Mouse (Mus musculus) heart, embryonic 11.5 days (tissue): ENCODE measurements at regions not wholly inside any gene's neighbourhood (a gene's known extent, or its start where the extent isn't known, plus 50 kb on each side); places are given as distances from the start of the nearest gene placed in this dataset.

Source experiments
- ATAC-seq: fragments of 200-750 bp; cut with Nextera tagmentation; replicated peaks from 2 replicates; pipeline ENCODE4 v1.8.0; 2017; ENCODE audit warnings: moderate library complexity; ENCODE audit not compliant: insufficient number of reproducible peaks, low FRiP score, low TSS enrichment
- H3K27ac ChIP-seq: fragments of 300-500 bp; sonication (generic); 2 replicates; pipeline ENCODE4 v1.5.1; 2014; ENCODE audit warnings: mild to moderate bottlenecking, low read depth, low read length
- H3K27me3 ChIP-seq: fragments of 300-500 bp; sonication (generic); 2 replicates; pipeline ENCODE4 v1.6.1; 2014; ENCODE audit warnings: mild to moderate bottlenecking, low read length, mixed read lengths; ENCODE audit not compliant: control insufficient read depth, insufficient read depth
- H3K36me3 ChIP-seq: fragments of 300-500 bp; sonication (generic); 2 replicates; pipeline ENCODE4 v1.6.1; 2014; ENCODE audit warnings: mild to moderate bottlenecking, low read length, moderate library complexity, mixed read lengths; ENCODE audit not compliant: control insufficient read depth, insufficient read depth
- H3K4me1 ChIP-seq: fragments of 300-500 bp; sonication (generic); 2 replicates; pipeline ENCODE4 v1.6.1; 2014; ENCODE audit warnings: low read length; ENCODE audit not compliant: control insufficient read depth, insufficient read depth
- H3K4me2 ChIP-seq: fragments of 300-500 bp; sonication (generic); 2 replicates; pipeline ENCODE4 v1.6.1; 2014; ENCODE audit warnings: mild to moderate bottlenecking, moderate library complexity
- H3K4me3 ChIP-seq: fragments of 300-500 bp; sonication (generic); 2 replicates; pipeline ENCODE4 v1.5.1; 2014; ENCODE audit warnings: low read depth, low read length
- H3K9ac ChIP-seq: fragments of 300-500 bp; sonication (generic); 2 replicates; pipeline ENCODE4 v1.6.1; 2014; ENCODE audit warnings: mild to moderate bottlenecking, low read depth, low read length, moderate library complexity
- H3K9me3 ChIP-seq: fragments of 300-500 bp; sonication (generic); replicated peaks from 2 replicates; pipeline ENCODE4 v1.6.1; 2016; ENCODE audit warnings: low read length; ENCODE audit not compliant: control insufficient read depth
- WGBS: fragments of 180-500 bp; shearing (Covaris S2); extraction: QIAGEN DNeasy Blood & Tissue Kit; methylation state at CpG from one replicate; pipeline ENCODE4 v1.1.7; 2014; ENCODE audit not compliant: insufficient replicate concordance; 5-methylcytosine and 5-hydroxymethylcytosine counted together

DNA sequence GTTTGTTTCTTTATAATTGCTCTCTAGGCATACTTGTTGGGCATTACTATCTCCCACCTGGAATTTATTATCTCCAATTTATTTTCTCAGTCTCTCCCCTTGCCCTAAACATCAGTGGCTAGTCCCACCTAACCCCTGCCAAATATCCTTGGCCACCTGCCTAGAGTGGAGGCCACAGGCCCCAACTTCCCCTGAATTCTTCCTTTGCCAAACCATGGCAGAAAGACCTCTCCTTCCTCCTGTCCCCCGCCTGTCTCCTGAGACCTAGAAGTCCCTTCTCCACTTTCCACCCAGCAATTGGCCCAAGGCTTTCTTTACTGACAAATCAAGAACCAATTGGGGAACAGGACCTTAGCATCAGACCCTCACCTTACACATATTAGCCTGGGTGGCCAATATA is 226.7 kb upstream of the Jade1 start:
- H3K9ac ChIP-seq = no peak overlapping the region
- no peaks in the 10 kb centered on the region for H3K36me3 ChIP-seq
- H3K4me2 ChIP-seq = no peak overlapping the region
- no peaks in the 10 kb centered on the region for H3K27me3 ChIP-seq
- 0 out of 2 replicates have a peak, but pooled peaks cover under 1% of the 10 kb centered on the region for H3K9me3 ChIP-seq
- no peak for ATAC-seq
- H3K27ac ChIP-seq = no peak overlapping the region
- WGBS = 81% methylated on average over 1 of the region's 1 CpGs
- no peak overlapping the region for H3K4me3 ChIP-seq
- no peaks in the 10 kb centered on the region for H3K4me1 ChIP-seq

DNA sequence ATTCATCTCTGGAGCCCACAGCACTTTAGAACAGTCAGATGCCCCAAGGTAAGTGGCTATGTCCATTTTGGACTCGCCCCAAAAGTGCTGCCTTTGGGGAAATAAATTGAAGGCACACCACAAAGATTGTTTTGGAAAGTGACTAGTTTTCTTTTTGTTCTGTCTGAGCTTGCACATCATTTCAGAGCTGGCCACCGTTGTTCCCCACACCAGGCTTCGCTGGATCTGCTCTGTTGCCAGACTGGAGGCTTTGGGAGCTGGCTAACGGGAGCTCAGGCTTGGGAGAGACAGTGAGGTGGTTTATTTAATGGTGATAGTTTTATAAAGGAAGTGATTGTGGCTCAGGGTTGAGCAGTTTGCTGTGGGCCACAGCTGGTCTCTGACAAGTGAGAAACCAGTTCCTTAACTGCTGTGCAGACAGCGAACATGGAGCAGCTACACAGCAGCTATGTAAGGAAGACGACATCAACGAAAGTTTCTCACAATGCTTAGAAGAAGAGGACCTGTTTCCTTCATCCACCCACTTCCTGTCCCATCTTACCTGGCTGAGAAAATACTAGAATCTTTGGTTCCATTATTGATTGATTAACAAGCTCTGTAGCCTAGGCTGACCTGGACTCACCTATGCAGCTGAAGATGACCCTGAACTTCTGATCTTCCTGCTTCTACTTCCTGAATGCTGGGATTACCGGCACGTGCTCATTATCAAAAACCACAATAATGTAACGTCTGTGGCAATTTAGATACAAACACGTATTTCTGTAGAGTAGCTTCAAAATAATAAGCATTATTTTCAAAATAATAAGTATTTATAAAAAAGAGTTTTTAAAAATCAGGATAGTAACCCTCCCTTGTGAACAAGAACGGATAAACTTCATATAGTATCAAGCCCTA is 229.1 kb upstream of the Jade1 start:
- no peak for ATAC-seq

DNA sequence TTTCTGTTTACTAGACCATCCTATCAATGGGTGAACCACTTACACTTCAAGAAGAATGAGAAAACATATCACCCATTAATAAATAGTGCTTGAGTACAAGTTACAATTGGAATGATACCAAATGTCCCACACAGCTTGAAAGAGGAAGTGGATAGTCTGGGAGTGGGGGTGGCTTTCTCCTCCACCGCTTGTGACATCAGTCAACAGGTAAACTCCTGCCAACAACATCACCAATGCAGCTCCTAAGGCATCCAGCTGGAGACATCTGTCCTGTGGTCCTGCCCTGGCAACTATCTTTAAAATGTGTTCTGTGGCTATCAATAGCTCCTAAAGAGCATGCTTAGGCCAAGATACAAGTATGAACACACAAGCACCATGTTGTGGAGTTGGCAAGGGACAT is 233.7 kb upstream of the Jade1 start:
- no peaks in the 10 kb centered on the region for H3K36me3 ChIP-seq
- H3K27ac ChIP-seq = no peak overlapping the region
- 83% methylated on average over 1 of the region's 1 CpGs for WGBS
- no peak overlapping the region for H3K9ac ChIP-seq
- no peak overlapping the region for H3K4me2 ChIP-seq
- H3K27me3 ChIP-seq = no peaks in the 10 kb centered on the region
- no peaks in the 10 kb centered on the region for H3K4me1 ChIP-seq
- no peak overlapping the region for H3K4me3 ChIP-seq
- no peaks in the 10 kb centered on the region for H3K9me3 ChIP-seq
- ATAC-seq = no peak

More for the DNA sequence above, 229.1 kb upstream of the Jade1 start:
- Histone ChIP-seq H3K27ac (no peak overlapping the region), H3K27me3 (no peaks in the 10 kb centered on the region), H3K9me3 (no peaks in the 10 kb centered on the region), H3K36me3 (no peaks in the 10 kb centered on the region), H3K4me3 (no peak overlapping the region), H3K9ac (no peak overlapping the region), H3K4me1 (no peaks in the 10 kb centered on the region), H3K4me2 (no peak overlapping the region)
- whole genome bisulfite sequencing = 71% methylated on average over 12 of the region's 12 CpGs

DNA sequence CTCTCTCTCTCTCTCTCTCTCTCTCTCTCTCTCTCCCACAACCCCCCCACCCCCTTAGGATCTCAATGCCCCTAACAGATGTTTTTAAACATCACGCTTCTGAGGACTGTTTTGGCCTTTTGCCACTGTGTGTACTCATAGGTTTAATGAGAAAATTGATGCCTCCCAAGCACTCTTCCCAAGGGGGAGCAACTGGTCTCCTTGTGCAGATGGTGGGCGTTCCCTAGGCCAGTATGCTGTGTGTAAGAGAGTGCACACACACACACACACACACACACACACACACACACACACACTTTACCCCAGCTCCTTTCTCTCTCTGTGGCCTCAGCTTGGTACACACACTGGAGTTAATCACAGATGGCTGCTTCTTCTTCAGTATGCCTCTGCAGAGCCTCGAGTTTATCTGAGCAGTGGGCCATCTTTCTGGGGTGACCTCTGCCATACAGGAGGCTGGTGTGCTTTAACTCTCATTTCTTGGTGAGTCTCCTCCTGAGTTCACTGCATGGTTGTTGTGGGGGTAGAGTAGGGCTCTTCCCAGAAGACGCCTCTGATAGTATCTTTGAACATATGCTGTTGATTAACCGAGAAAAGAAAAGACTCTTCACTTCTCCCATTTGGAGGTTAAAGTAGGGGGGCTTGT is 236.2 kb upstream of the Jade1 start:
- no peak overlapping the region for H3K4me2 ChIP-seq
- no peaks in the 10 kb centered on the region for H3K4me1 ChIP-seq
- no peak for ATAC-seq
- H3K9me3 ChIP-seq = no peaks in the 10 kb centered on the region
- WGBS = 51% methylated on average over 5 of the region's 5 CpGs
- H3K9ac ChIP-seq = no peak overlapping the region
- no peaks in the 10 kb centered on the region for H3K27me3 ChIP-seq
- no peaks in the 10 kb centered on the region for H3K36me3 ChIP-seq
- no peak overlapping the region for H3K4me3 ChIP-seq
- H3K27ac ChIP-seq = no peak overlapping the region

DNA sequence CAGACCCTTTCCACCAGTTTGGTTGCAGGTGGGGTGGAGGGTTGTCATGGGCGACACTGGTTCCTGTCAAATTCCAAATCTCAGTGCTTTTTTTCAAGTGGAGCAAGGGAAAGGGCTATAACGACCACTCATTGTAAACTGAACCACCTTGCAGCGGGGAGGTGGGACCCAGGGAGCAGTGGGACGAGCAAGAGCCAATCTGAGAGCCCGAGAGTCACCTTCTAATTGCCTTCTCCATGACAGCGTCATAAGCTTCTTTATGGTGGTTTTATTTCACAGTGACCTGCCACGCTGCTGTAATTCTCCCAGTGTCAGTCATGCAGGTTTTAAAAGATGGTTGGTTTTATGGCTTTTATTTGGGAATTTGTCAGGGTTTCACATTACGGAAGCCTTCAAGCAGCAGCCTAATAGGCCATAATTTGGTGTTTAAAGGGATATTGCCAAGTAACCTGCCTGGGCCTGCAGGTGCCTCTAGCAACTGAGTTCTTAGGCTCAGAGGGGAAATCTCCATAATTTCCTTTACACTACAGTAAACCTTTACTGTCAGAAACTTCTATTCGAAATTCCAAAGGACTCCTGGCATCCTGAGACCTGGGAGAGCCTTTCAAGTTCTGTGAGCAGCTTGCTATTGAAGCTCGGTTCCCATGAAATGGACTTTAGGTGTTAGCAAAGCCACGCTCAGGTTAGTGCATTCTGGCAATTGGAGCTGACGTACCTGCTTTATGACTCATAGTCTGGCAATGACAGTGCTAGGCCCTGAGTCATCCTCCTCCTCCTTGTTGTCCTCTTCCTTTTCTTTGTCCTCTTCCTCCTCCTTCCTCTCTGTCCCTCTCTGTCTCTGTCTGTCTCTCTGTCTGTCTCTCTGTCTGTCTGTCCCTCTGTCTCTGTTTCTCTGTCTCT is 235.6 kb upstream of the Pgrmc2 start:
- H3K36me3 ChIP-seq = no peaks in the 10 kb centered on the region
- H3K9me3 ChIP-seq = no peaks in the 10 kb centered on the region
- ATAC-seq = no peak
- no peak overlapping the region for H3K27ac ChIP-seq
- H3K4me2 ChIP-seq = no peak overlapping the region
- H3K4me1 ChIP-seq = no peaks in the 10 kb centered on the region
- H3K4me3 ChIP-seq = no peak overlapping the region
- WGBS = 68% methylated on average over 12 of the region's 12 CpGs
- H3K27me3 ChIP-seq = no peaks in the 10 kb centered on the region
- H3K9ac ChIP-seq = no peak overlapping the region

DNA sequence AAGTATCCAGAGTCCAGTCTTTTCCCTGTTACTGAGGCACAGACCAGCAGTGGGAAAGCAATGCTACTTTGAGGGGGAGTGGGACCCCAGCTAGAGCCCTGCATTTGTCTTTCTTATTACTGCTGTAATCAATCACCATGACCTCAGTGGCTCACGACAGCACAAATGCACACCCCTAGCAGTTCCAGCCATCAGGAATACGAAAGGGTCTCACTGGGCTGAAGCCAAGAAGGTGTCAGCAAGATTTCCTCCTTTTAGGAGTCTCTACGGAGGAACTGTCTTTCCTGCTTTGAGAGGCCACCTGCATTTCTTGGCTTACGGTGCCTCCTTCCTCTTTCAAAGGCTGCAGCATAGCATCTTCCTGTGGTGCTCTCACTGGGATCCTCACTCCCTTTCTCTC is 234.3 kb upstream of the Pgrmc2 start:
- H3K4me2 ChIP-seq = no peak overlapping the region
- H3K4me3 ChIP-seq = no peak overlapping the region
- ATAC-seq = no peak
- H3K9ac ChIP-seq = no peak overlapping the region
- H3K9me3 ChIP-seq = no peaks in the 10 kb centered on the region
- no peak overlapping the region for H3K27ac ChIP-seq
- no peaks in the 10 kb centered on the region for H3K27me3 ChIP-seq
- H3K4me1 ChIP-seq = no peaks in the 10 kb centered on the region
- H3K36me3 ChIP-seq = no peaks in the 10 kb centered on the region
- 58% methylated on average over 4 of the region's 4 CpGs for WGBS

DNA sequence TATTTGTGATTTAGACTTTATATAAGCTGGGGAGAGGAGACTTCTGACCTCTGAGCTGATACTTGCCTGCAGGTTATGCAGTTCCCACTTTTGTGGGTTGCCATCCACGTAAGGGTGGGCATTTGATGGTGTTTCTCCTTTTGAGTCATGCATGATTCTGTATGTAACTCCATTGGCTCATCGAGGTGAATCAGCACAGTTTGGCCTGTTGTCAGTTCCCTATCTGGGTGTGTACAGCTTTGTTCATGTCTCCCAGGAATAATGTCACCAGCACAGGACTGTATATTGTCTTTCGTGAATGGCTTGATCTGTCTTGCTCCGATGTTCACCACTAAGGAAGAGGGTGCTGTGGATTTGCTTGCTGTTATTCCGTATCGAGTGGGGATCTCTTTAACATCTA is 229.6 kb upstream of the Pgrmc2 start:
- no peak overlapping the region for H3K9ac ChIP-seq
- no peak overlapping the region for H3K27ac ChIP-seq
- no peak overlapping the region for H3K4me3 ChIP-seq
- WGBS = 84% methylated on average over 6 of the region's 6 CpGs
- no peak for ATAC-seq
- H3K27me3 ChIP-seq = no peaks in the 10 kb centered on the region
- no peaks in the 10 kb centered on the region for H3K36me3 ChIP-seq
- no peaks in the 10 kb centered on the region for H3K4me1 ChIP-seq
- H3K4me2 ChIP-seq = no peak overlapping the region
- H3K9me3 ChIP-seq = no peaks in the 10 kb centered on the region

DNA sequence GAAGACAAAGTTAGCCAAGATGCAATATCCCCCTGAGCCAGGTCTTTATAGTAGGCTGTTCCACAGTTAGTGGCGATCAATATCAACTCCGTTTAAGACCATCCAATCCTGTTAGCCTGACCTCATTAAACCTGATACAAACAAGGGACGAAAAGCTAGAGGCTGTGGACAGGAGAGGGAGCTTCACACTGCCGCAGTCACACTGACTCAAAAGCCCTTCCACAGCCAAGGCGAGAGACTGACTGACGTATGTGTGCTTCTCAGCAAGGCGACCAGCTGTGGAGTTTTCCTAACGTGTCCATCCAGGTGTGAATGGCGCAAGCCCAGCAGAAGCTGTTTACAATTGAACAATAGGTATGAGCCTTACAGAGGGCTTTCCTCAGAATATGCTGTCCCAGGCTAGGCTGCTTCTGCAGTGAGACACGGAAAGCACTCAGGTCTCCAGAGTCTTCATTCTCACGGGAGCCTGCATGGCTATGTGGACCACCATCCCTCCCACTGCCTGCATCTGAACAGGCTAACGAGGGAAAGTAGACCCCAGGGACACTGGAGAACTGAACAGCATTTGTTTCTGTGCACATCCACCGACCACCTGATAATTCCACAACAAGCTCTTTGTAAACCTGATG is 224.7 kb upstream of the Pgrmc2 start:
- Histone ChIP-seq H3K27ac (no peak overlapping the region), H3K4me2 (no peak overlapping the region)
- WGBS = 71% methylated on average over 13 of the region's 13 CpGs

More for the DNA sequence above, 224.7 kb upstream of the Pgrmc2 start:
- no peak overlapping the region for H3K9ac ChIP-seq
- no peak for ATAC-seq
- no peaks in the 10 kb centered on the region for H3K9me3 ChIP-seq
- no peaks in the 10 kb centered on the region for H3K27me3 ChIP-seq
- no peaks in the 10 kb centered on the region for H3K4me1 ChIP-seq
- H3K36me3 ChIP-seq = no peaks in the 10 kb centered on the region
- no peak overlapping the region for H3K4me3 ChIP-seq
